Mouse (Mus musculus) midbrain, postnatal 0 days (tissue): ENCODE data around the gene Lamc3. TPM values are rescaled to one million over a fixed set of nuclear protein-coding genes. Genes with fewer than 3 reads are reported as not detected.

ENCODE experiments used
- ATAC-seq: fragments of 200-750 bp; cut with Nextera tagmentation; 2 replicates; pipeline ENCODE4 v1.8.0; 2017; ENCODE audit warnings: moderate number of reproducible peaks, mild to moderate bottlenecking, moderate TSS enrichment, moderate library complexity; ENCODE audit not compliant: low FRiP score
- DNase-seq: peaks from one replicate; pipeline ENCODE4 v3.0.0-alpha.2; 2015; ENCODE audit warnings: low spot score
- H3K27ac ChIP-seq: fragments of 300-500 bp; sonication (generic); 2 replicates; pipeline ENCODE4 v1.5.1; 2014; ENCODE audit warnings: low read depth, mild to moderate bottlenecking, low read length, mixed read lengths
- H3K27me3 ChIP-seq: fragments of 300-500 bp; sonication (generic); 2 replicates; pipeline ENCODE4 v1.6.1; 2014; ENCODE audit warnings: low read length, control low read depth, mixed read lengths; ENCODE audit not compliant: insufficient read depth
- H3K36me3 ChIP-seq: fragments of 300-500 bp; sonication (generic); 2 replicates; pipeline ENCODE4 v1.6.1; 2014; ENCODE audit warnings: low read length, control low read depth, mixed read lengths; ENCODE audit not compliant: insufficient read depth
- H3K4me1 ChIP-seq: fragments of 300-500 bp; sonication (generic); 2 replicates; pipeline ENCODE4 v1.6.1; 2014; ENCODE audit warnings: mild to moderate bottlenecking, control low read depth, antibody characterized with exemption, low read length, mixed read lengths; ENCODE audit not compliant: insufficient read depth
- H3K4me2 ChIP-seq: fragments of 300-500 bp; sonication (generic); 2 replicates; pipeline ENCODE4 v1.6.1; 2014; ENCODE audit warnings: low read depth, mild to moderate bottlenecking, low read length, mixed read lengths; ENCODE audit not compliant: poor library complexity, severe bottlenecking
- H3K4me3 ChIP-seq: fragments of 300-500 bp; sonication (generic); 2 replicates; pipeline ENCODE4 v1.5.1; 2014; ENCODE audit warnings: low read depth, mild to moderate bottlenecking, low read length, moderate library complexity
- H3K9ac ChIP-seq: fragments of 300-500 bp; sonication (generic); replicated peaks from 2 replicates; pipeline ENCODE4 v1.6.1; 2014; ENCODE audit warnings: mild to moderate bottlenecking, low read length, moderate library complexity, mixed read lengths; ENCODE audit not compliant: poor library complexity, severe bottlenecking
- H3K9me3 ChIP-seq: fragments of 300-500 bp; sonication (generic); 2 replicates; pipeline ENCODE4 v1.6.1; 2016; ENCODE audit warnings: low read length, control low read depth
- CTCF ChIP-seq: IDR thresholded peaks from 2 replicates; pipeline ENCODE4 v1.5.1; 2016; ENCODE audit warnings: antibody characterized with exemption, mild to moderate bottlenecking
- WGBS: fragments of 180-500 bp; shearing (Covaris S2); extraction: QIAGEN DNeasy Blood & Tissue Kit; methylation state at CpG from one replicate; pipeline ENCODE4 v1.1.7; 2014; 5-methylcytosine and 5-hydroxymethylcytosine counted together
- polyA plus RNA-seq: library from polyadenylated mRNA; unstranded; fragments of >200 nt; fragmentation: Nextera tagmentation; extraction: Ambion mirVana; gene quantifications from 2 replicates; pipeline ENCODE4 v1.2.1, GENCODE M21; 2015
- total RNA-seq: library from RNA; depleted of rRNA; stranded (reverse); fragments of >200 nt; gene quantifications from 2 replicates; pipeline ENCODE4 v1.2.3, GENCODE M21; 2014

Lamc3 gene
- total and polyA plus RNA-seq, 2 experiments from 2014 or later, result 2.3 to 11.3 TPM

- no peak overlapping the region for H3K27ac ChIP-seq
- H3K9me3 ChIP-seq, result no peaks in the 10 kb centered on the region
- ATAC-seq, result no peak
- DNase-seq, result no peak
- H3K9ac ChIP-seq, result no peak overlapping the region
- H3K4me2 ChIP-seq, result no peak overlapping the region
- no peaks in the 10 kb centered on the region for H3K27me3 ChIP-seq
- TF ChIP-seq CTCF, result no peak
- H3K4me1 ChIP-seq, result no peaks in the 10 kb centered on the region; the same call in 1 of the 2 replicates
- no peaks in the 10 kb centered on the region for H3K36me3 ChIP-seq
- WGBS, result 76% methylated on average over 10 of the region's 10 CpGs
- H3K4me3 ChIP-seq, result no peak overlapping the region
These were observed 18.4 kb upstream of the Lamc3 start for GRCm38 (mm10) chr2:31868538-31869164.

GRCm38 (mm10) chr2:31869692-31870091, 17.4 kb upstream of the Lamc3 start:
- 95% methylated on average over 5 of the region's 5 CpGs for WGBS
- no peak for TF ChIP-seq CTCF
- H3K27me3 ChIP-seq, result no peaks in the 10 kb centered on the region

GRCm38 (mm10) chr2:31870683-31871082, 16.4 kb upstream of the Lamc3 start:
- H3K9ac ChIP-seq, result no peak overlapping the region
- no peak overlapping the region for H3K27ac ChIP-seq
- no peak overlapping the region for H3K4me3 ChIP-seq
- H3K4me2 ChIP-seq, result no peak overlapping the region
- H3K36me3 ChIP-seq, result no peaks in the 10 kb centered on the region
- DNase-seq, result no peak
- H3K9me3 ChIP-seq, result no peaks in the 10 kb centered on the region
- no peak for TF ChIP-seq CTCF
- peaks cover 2% of the 10 kb centered on the region; the same call in 1 of the 2 replicates for H3K4me1 ChIP-seq
- no peaks in the 10 kb centered on the region for H3K27me3 ChIP-seq
- WGBS, result 81% methylated on average over 3 of the region's 3 CpGs
- ATAC-seq, result no peak

More at GRCm38 (mm10) chr2:31869692-31870091, 17.4 kb upstream of the Lamc3 start:
- Histone ChIP-seq H3K4me3 (no peak overlapping the region), H3K9ac (no peak overlapping the region), H3K27ac (no peak overlapping the region), H3K4me2 (no peak overlapping the region), H3K9me3 (no peaks in the 10 kb centered on the region), H3K36me3 (no peaks in the 10 kb centered on the region), H3K4me1 (peaks cover 2% of the 10 kb centered on the region; the same call in 1 of the 2 replicates)
- ATAC-seq (no peak), DNase-seq (no peak)

GRCm38 (mm10) chr2:31874290-31874855, 12.7 kb upstream of the Lamc3 start:
- no peaks in the 10 kb centered on the region for H3K9me3 ChIP-seq
- 24% methylated on average over 26 of the region's 26 CpGs for WGBS
- no peak overlapping the region for H3K27ac ChIP-seq
- H3K4me3 ChIP-seq, result no peak overlapping the region
- DNase-seq (no peak), ATAC-seq (no peak)
- H3K36me3 ChIP-seq, result no peaks in the 10 kb centered on the region
- no peak overlapping the region; the same call in 1 of the 2 replicates for H3K9ac ChIP-seq
- no peak for TF ChIP-seq CTCF
- peak overlapping the region; percentile 32; the same call in 1 of the 2 replicates for H3K4me2 ChIP-seq
- H3K27me3 ChIP-seq, result no peaks in the 10 kb centered on the region
- H3K4me1 ChIP-seq, result 0 out of 2 replicates have a peak, but pooled peaks cover 2% of the 10 kb centered on the region

GRCm38 (mm10) chr2:31876446-31876845, 10.6 kb upstream of the Lamc3 start:
- DNase-seq (no peak), ATAC-seq (no peak)
- 0 out of 2 replicates have a peak, but pooled peaks cover 2% of the 10 kb centered on the region for H3K4me1 ChIP-seq
- 16% methylated on average over 12 of the region's 12 CpGs for WGBS
- H3K27ac ChIP-seq, result 0 out of 2 replicates have a peak overlapping the region, but pooled peaks have one; percentile 32
- no peaks in the 10 kb centered on the region for H3K36me3 ChIP-seq
- no peaks in the 10 kb centered on the region for H3K9me3 ChIP-seq
- no peak overlapping the region for H3K4me3 ChIP-seq
- H3K9ac ChIP-seq, result no peak overlapping the region
- no peaks in the 10 kb centered on the region for H3K27me3 ChIP-seq
- no peak for TF ChIP-seq CTCF
- H3K4me2 ChIP-seq, result no peak overlapping the region

GRCm38 (mm10) chr2:31878610-31879009, 8.5 kb upstream of the Lamc3 start:
- Histone ChIP-seq H3K27ac (no peak overlapping the region), H3K27me3 (no peaks in the 10 kb centered on the region), H3K4me2 (no peak overlapping the region), H3K9ac (no peak overlapping the region), H3K36me3 (no peaks in the 10 kb centered on the region), H3K4me1 (0 out of 2 replicates have a peak, but pooled peaks cover 2% of the 10 kb centered on the region), H3K9me3 (no peaks in the 10 kb centered on the region), H3K4me3 (no peak overlapping the region)
- 81% methylated on average over 17 of the region's 17 CpGs for WGBS
- ATAC-seq (no peak), DNase-seq (no peak)
- TF ChIP-seq CTCF, result no peak
